Mouse (Mus musculus): ENCODE measurements around the gene Noc3l. TPM values are rescaled to one million over a fixed set of nuclear protein-coding genes. Genes with fewer than 3 reads are reported as not detected.

Noc3l gene
- polyA plus RNA-seq (2012; rRNA removed), result 3.6 and 4.1 TPM in 2 replicates

GRCm38 (mm10) chr19:38818766-38819426, at the start of gene Noc3l:
Gene Noc3l, minus strand, starts transcription at chr19:38819237.
- H3K4me3 ChIP-seq (ENCODE audit: control insufficient read depth, insufficient read depth, low read length), result peak within 1 kb of the TSS; percentile 90
- DNase-seq, result peak; percentile 95
- under 1% methylated on average over 38 of the region's 38 CpGs for WGBS
- H3K36me3 ChIP-seq (ENCODE audit: control insufficient read depth, insufficient read depth, low read length), result no peaks in the 10 kb centered on the region; the same call in 1 of the 2 replicates
- H3K27ac ChIP-seq (ENCODE audit: control insufficient read depth, insufficient read depth, low read length), result no peak within 1 kb of the TSS
- TF ChIP-seq CTCF (IDR thresholded peaks at IDR 0.05; ENCODE audit: borderline replicate concordance, control insufficient read depth, extremely low read depth, insufficient read depth, low read length, poor library complexity) (peak; percentile 99), POLR2A (IDR thresholded peaks at IDR 0.05; ENCODE audit: control insufficient read depth, extremely low read depth, insufficient read depth, low read length, poor library complexity) (peak; percentile 34; the same call in 1 of the 2 replicates)
- H3K27me3 ChIP-seq (ENCODE audit: control insufficient read depth, insufficient read depth, low read length), result no peaks in the 10 kb centered on the region
- peaks cover 5% of the 10 kb centered on the region for H3K4me1 ChIP-seq (replicated peaks; ENCODE audit: control insufficient read depth, insufficient read depth, low read length)

GRCm38 (mm10) chr19:38862523-38862922, 43.5 kb upstream of the Noc3l start:
- Histone ChIP-seq H3K27ac (ENCODE audit: control insufficient read depth, insufficient read depth, low read length) (no peak overlapping the region), H3K27me3 (ENCODE audit: control insufficient read depth, insufficient read depth, low read length) (no peaks in the 10 kb centered on the region)

GRCm38 (mm10) chr19:38858224-38858623, 39.2 kb upstream of the Noc3l start:
- H3K27ac ChIP-seq (ENCODE audit: control insufficient read depth, insufficient read depth, low read length), result no peak overlapping the region
- no peaks in the 10 kb centered on the region for H3K27me3 ChIP-seq (ENCODE audit: control insufficient read depth, insufficient read depth, low read length)
- H3K36me3 ChIP-seq (ENCODE audit: control insufficient read depth, insufficient read depth, low read length), result no peaks in the 10 kb centered on the region
- no peaks in the 10 kb centered on the region for H3K4me1 ChIP-seq (replicated peaks; ENCODE audit: control insufficient read depth, insufficient read depth, low read length)
- WGBS, result 97% methylated on average over 3 of the region's 3 CpGs
- TF ChIP-seq POLR2A (IDR thresholded peaks at IDR 0.05; ENCODE audit: control insufficient read depth, extremely low read depth, insufficient read depth, low read length, poor library complexity) (no peak), CTCF (IDR thresholded peaks at IDR 0.05; ENCODE audit: borderline replicate concordance, control insufficient read depth, extremely low read depth, insufficient read depth, low read length, poor library complexity) (no peak)
- DNase-seq, result no peak
- H3K4me3 ChIP-seq (ENCODE audit: control insufficient read depth, insufficient read depth, low read length), result no peak overlapping the region

More at GRCm38 (mm10) chr19:38862523-38862922, 43.5 kb upstream of the Noc3l start:
- Histone ChIP-seq H3K4me3 (ENCODE audit: control insufficient read depth, insufficient read depth, low read length) (no peak overlapping the region), H3K4me1 (replicated peaks; ENCODE audit: control insufficient read depth, insufficient read depth, low read length) (no peaks in the 10 kb centered on the region), H3K36me3 (ENCODE audit: control insufficient read depth, insufficient read depth, low read length) (no peaks in the 10 kb centered on the region)
- TF ChIP-seq CTCF (IDR thresholded peaks at IDR 0.05; ENCODE audit: borderline replicate concordance, control insufficient read depth, extremely low read depth, insufficient read depth, low read length, poor library complexity) (no peak), POLR2A (IDR thresholded peaks at IDR 0.05; ENCODE audit: control insufficient read depth, extremely low read depth, insufficient read depth, low read length, poor library complexity) (no peak)
- no peak for DNase-seq
- WGBS, result 98% methylated on average over 6 of the region's 6 CpGs

GRCm38 (mm10) chr19:38846373-38846772, 27.3 kb upstream of the Noc3l start:
- Histone ChIP-seq H3K27me3 (ENCODE audit: control insufficient read depth, insufficient read depth, low read length) (no peaks in the 10 kb centered on the region), H3K4me3 (ENCODE audit: control insufficient read depth, insufficient read depth, low read length) (no peak overlapping the region), H3K4me1 (replicated peaks; ENCODE audit: control insufficient read depth, insufficient read depth, low read length) (no peaks in the 10 kb centered on the region), H3K27ac (ENCODE audit: control insufficient read depth, insufficient read depth, low read length) (no peak overlapping the region), H3K36me3 (ENCODE audit: control insufficient read depth, insufficient read depth, low read length) (no peaks in the 10 kb centered on the region)
- TF ChIP-seq POLR2A (IDR thresholded peaks at IDR 0.05; ENCODE audit: control insufficient read depth, extremely low read depth, insufficient read depth, low read length, poor library complexity) (no peak), CTCF (IDR thresholded peaks at IDR 0.05; ENCODE audit: borderline replicate concordance, control insufficient read depth, extremely low read depth, insufficient read depth, low read length, poor library complexity) (no peak)
- DNase-seq, result no peak
- 76% methylated on average over 2 of the region's 2 CpGs for WGBS

- H3K4me1 ChIP-seq (replicated peaks; ENCODE audit: control insufficient read depth, insufficient read depth, low read length), result no peaks in the 10 kb centered on the region
- 98% methylated on average over 5 of the region's 5 CpGs for WGBS
- H3K36me3 ChIP-seq (ENCODE audit: control insufficient read depth, insufficient read depth, low read length), result no peaks in the 10 kb centered on the region
- TF ChIP-seq CTCF (IDR thresholded peaks at IDR 0.05; ENCODE audit: borderline replicate concordance, control insufficient read depth, extremely low read depth, insufficient read depth, low read length, poor library complexity), result no peak
- TF ChIP-seq POLR2A (IDR thresholded peaks at IDR 0.05; ENCODE audit: control insufficient read depth, extremely low read depth, insufficient read depth, low read length, poor library complexity), result no peak
- no peak overlapping the region for H3K27ac ChIP-seq (ENCODE audit: control insufficient read depth, insufficient read depth, low read length)
- no peak overlapping the region for H3K4me3 ChIP-seq (ENCODE audit: control insufficient read depth, insufficient read depth, low read length)
- DNase-seq, result no peak
- H3K27me3 ChIP-seq (ENCODE audit: control insufficient read depth, insufficient read depth, low read length), result no peaks in the 10 kb centered on the region
Measured at GRCm38 (mm10) chr19:38844817-38845216, 25.8 kb upstream of the Noc3l start.

- H3K4me1 ChIP-seq (replicated peaks; ENCODE audit: control insufficient read depth, insufficient read depth, low read length), result 0 out of 2 replicates have a peak, but pooled peaks cover 3% of the 10 kb centered on the region
- WGBS, result 4% methylated on average over 54 of the region's 54 CpGs
- peak overlapping the region; percentile 81 for H3K4me3 ChIP-seq (ENCODE audit: control insufficient read depth, insufficient read depth, low read length)
- H3K27me3 ChIP-seq (ENCODE audit: control insufficient read depth, insufficient read depth, low read length), result peaks cover 6% of the 10 kb centered on the region
- TF ChIP-seq CTCF (IDR thresholded peaks at IDR 0.05; ENCODE audit: borderline replicate concordance, control insufficient read depth, extremely low read depth, insufficient read depth, low read length, poor library complexity), result no peak
- TF ChIP-seq POLR2A (IDR thresholded peaks at IDR 0.05; ENCODE audit: control insufficient read depth, extremely low read depth, insufficient read depth, low read length, poor library complexity), result no peak
- H3K27ac ChIP-seq (ENCODE audit: control insufficient read depth, insufficient read depth, low read length), result no peak overlapping the region
- no peaks in the 10 kb centered on the region for H3K36me3 ChIP-seq (ENCODE audit: control insufficient read depth, insufficient read depth, low read length)
- DNase-seq, result peak; percentile 20
Measured at GRCm38 (mm10) chr19:38837171-38837641, 18.2 kb upstream of the Noc3l start.

Measured in thymus, adult 2 months (tissue).